Mouse (Mus musculus) lung, adult 10 weeks (tissue): Measurements from ENCODE around the gene Serpina3f. TPM values are rescaled to one million over a fixed set of nuclear protein-coding genes. Genes with fewer than 3 reads are reported as not detected.

ENCODE experiments used
- polyA plus RNA-seq: library from polyadenylated mRNA; stranded (reverse); fragments of 350-450 nt; fragmentation: Illumina TruSeq; extraction: RNeasy Lipid Tissue Mini Kit (QIAGEN cat#74804); gene quantifications from one replicate; pipeline ENCODE4 v1.2.3, GENCODE M21; 2014; ENCODE audit warnings: low read depth, low replicate concordance; ENCODE audit not compliant: insufficient read depth

Gene Serpina3f
- polyA plus RNA-seq: 1.2 TPM

GRCm38 (mm10) chr12:104214445-104214753 is at the start of gene Serpina3f:
TSS of gene Serpina3f (plus strand) at chr12:104214544.

GRCm38 (mm10) chr12:104235915-104236314 is 21.6 kb downstream of the Serpina3f start, which contains the start of gene Serpina3g:
TSS of gene Serpina3g (plus strand) at chr12:104236245.

GRCm38 (mm10) chr12:104262863-104263262 is 48.5 kb downstream of the Serpina3f start, which contains the start of gene Serpina3i:
TSS of gene Serpina3i (plus strand) at chr12:104263122.

Other genes with a start within 250 kb of the Serpina3f start
- 0.15 TPM for gene Serpina11, start 224.6 kb upstream of the Serpina3f start, polyA plus RNA-seq
- 1.5 TPM for gene Serpina9, start 200.8 kb upstream of the Serpina3f start, polyA plus RNA-seq
- gene Serpina12, start 170.1 kb upstream of the Serpina3f start, polyA plus RNA-seq: not detected
- gene Serpina5, start 113.4 kb upstream of the Serpina3f start, polyA plus RNA-seq: not detected
- not detected for gene Serpina3a, start 101.8 kb upstream of the Serpina3f start, polyA plus RNA-seq
- gene Serpina3b, start 86.5 kb upstream of the Serpina3f start, polyA plus RNA-seq: not detected
- gene Serpina3c, start 60.7 kb upstream of the Serpina3f start, polyA plus RNA-seq: 11.7 TPM
- gene Serpina3g, start 21.7 kb downstream of the Serpina3f start, polyA plus RNA-seq: 9.4 TPM
- 0.91 TPM for gene Serpina3i, start 48.6 kb downstream of the Serpina3f start, polyA plus RNA-seq
- gene Serpina3j, start 100.0 kb downstream of the Serpina3f start, polyA plus RNA-seq: not detected
- 0.18 TPM for gene Serpina3k, start 123.9 kb downstream of the Serpina3f start, polyA plus RNA-seq
- gene Serpina3m, start 123.9 kb downstream of the Serpina3f start, polyA plus RNA-seq: 2.3 TPM
- gene Serpina3n, start 192.2 kb downstream of the Serpina3f start, polyA plus RNA-seq: 63.6 TPM